Mouse (Mus musculus) hindbrain, embryonic 16.5 days (tissue): ENCODE data around the gene Avp. TPM values are rescaled to one million over a fixed set of nuclear protein-coding genes. Genes with fewer than 3 reads are reported as not detected.
"Not testable (repeated sequence)": the region's sequence is repeated elsewhere in the genome, so short reads cannot be mapped to it uniquely, and the experiment has no call there.

ENCODE experiments used
- ATAC-seq: fragments of 200-750 bp; cut with Nextera tagmentation; 2 replicates; pipeline ENCODE4 v1.8.0; 2017; ENCODE audit warnings: moderate TSS enrichment, moderate library complexity
- H3K27ac ChIP-seq: fragments of 300-500 bp; sonication (generic); 2 replicates; pipeline ENCODE4 v1.5.1; 2014; ENCODE audit warnings: low read depth, mild to moderate bottlenecking, control low read depth, low read length, moderate library complexity
- H3K27me3 ChIP-seq: fragments of 300-500 bp; sonication (generic); replicated peaks from 2 replicates; pipeline ENCODE4 v1.6.1; 2014; ENCODE audit warnings: low read length; ENCODE audit not compliant: control insufficient read depth, insufficient read depth
- H3K36me3 ChIP-seq: fragments of 300-500 bp; sonication (generic); 2 replicates; pipeline ENCODE4 v1.6.1; 2014; ENCODE audit warnings: mild to moderate bottlenecking, low read length, moderate library complexity, mixed read lengths; ENCODE audit not compliant: control insufficient read depth, insufficient read depth
- H3K4me1 ChIP-seq: fragments of 300-500 bp; sonication (generic); 2 replicates; pipeline ENCODE4 v1.6.1; 2014; ENCODE audit warnings: low read depth, low read length; ENCODE audit not compliant: control insufficient read depth, insufficient read depth
- H3K4me2 ChIP-seq: fragments of 300-500 bp; sonication (generic); 2 replicates; pipeline ENCODE4 v1.6.1; 2014; ENCODE audit warnings: mild to moderate bottlenecking, low read length, control low read depth, moderate library complexity
- H3K4me3 ChIP-seq: fragments of 300-500 bp; sonication (generic); 2 replicates; pipeline ENCODE4 v1.5.1; 2014; ENCODE audit warnings: mild to moderate bottlenecking, low read length, control low read depth, moderate library complexity
- H3K9ac ChIP-seq: fragments of 300-500 bp; sonication (generic); 2 replicates; pipeline ENCODE4 v1.6.1; 2014; ENCODE audit warnings: low read depth, mild to moderate bottlenecking, control low read depth, low read length, moderate library complexity
- H3K9me3 ChIP-seq: fragments of 300-500 bp; sonication (generic); 2 replicates; pipeline ENCODE4 v1.6.1; 2014; ENCODE audit warnings: mild to moderate bottlenecking, low read length, moderate library complexity; ENCODE audit not compliant: control insufficient read depth
- WGBS: fragments of 180-500 bp; shearing (Covaris S2); extraction: QIAGEN DNeasy Blood & Tissue Kit; methylation state at CpG from one replicate; pipeline ENCODE4 v1.1.7; 2014; 5-methylcytosine and 5-hydroxymethylcytosine counted together
- polyA plus RNA-seq: library from polyadenylated mRNA; unstranded; fragments of >200 nt; fragmentation: Nextera tagmentation; extraction: Ambion mirVana; gene quantifications from 2 replicates; pipeline ENCODE4 v1.2.1, GENCODE M21; 2015

The Avp gene
- polyA plus RNA-seq, 1 experiment from 2014 or later, result not detected

DNA sequence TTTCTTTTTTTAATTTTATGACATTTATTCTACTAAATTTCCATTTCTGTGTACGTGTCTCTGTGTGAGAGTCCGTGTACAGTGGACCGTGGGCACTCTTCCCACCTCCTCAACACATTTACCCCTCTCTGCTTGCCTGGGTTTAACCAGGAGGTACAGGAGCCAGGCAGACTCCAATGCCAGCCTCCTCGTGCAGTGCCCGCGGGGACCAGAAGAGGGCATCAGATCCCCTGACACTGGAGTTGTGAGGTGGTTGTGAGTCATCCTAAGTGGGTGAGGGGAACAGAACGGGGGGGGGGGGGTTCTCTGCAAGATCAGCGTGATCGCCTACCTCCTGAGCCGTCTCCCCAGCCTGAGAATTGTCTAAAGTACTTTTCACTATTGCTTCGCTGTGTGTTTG lies 4.2 kb downstream of the Avp start:
- H3K9me3 ChIP-seq, result no peaks in the 10 kb centered on the region
- 6% methylated on average over 11 of the region's 11 CpGs for WGBS
- no peak overlapping the region for H3K27ac ChIP-seq
- no peak overlapping the region for H3K4me2 ChIP-seq
- ATAC-seq, result no peak
- H3K36me3 ChIP-seq, result no peaks in the 10 kb centered on the region
- H3K4me1 ChIP-seq, result peaks cover 12% of the 10 kb centered on the region
- no peak overlapping the region for H3K4me3 ChIP-seq
- no peak overlapping the region for H3K9ac ChIP-seq
- peaks cover 64% of the 10 kb centered on the region for H3K27me3 ChIP-seq

DNA sequence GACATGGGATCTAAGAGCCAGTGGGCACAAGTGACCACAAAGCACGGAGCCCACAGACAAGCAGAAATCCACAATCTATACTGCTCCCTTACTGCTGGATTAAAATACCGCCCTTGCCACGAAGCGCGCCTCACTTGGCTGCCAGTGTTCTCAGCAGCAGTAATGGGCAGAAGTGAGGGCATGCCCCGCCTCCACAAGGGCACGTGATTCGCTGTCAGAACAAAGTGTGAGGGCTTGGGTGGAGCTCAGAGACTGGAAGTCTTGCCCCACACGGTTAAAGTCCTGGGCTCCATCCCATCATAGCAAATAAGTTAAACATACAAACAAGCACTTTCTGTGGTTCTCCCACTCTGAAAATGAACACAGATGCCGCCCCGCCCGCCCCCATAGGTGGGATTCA lies 4.7 kb downstream of the Avp start:
- Histone ChIP-seq H3K27me3 (peaks cover 64% of the 10 kb centered on the region), H3K36me3 (no peaks in the 10 kb centered on the region), H3K4me3 (no peak overlapping the region), H3K4me1 (peaks cover 12% of the 10 kb centered on the region), H3K9me3 (no peaks in the 10 kb centered on the region), H3K9ac (no peak overlapping the region), H3K4me2 (no peak overlapping the region), H3K27ac (no peak overlapping the region)
- WGBS, result 5% methylated on average over 12 of the region's 12 CpGs
- no peak for ATAC-seq

DNA sequence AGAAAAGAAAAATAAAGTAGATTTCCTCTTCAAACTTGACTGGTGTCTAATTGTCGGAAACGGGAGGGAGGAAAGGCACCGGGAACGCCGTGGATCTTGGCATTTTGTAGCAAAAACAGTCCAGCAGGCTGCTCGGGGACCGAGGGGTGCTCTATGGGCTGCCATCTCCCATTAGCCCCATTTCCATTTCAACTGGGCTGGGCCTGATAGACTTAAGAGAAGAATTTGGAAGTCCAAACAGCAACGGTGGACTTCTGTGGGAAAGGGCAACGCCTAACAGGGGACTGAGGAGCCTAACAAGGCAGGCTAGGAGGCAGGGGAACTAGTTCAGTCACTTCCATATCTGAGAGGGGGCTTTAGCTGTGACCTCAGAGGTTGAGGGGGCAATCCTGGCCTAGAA lies 5.3 kb downstream of the Avp start:
- 5% methylated on average over 9 of the region's 9 CpGs for WGBS
- no peak for ATAC-seq
- Histone ChIP-seq H3K9me3 (no peaks in the 10 kb centered on the region), H3K36me3 (no peaks in the 10 kb centered on the region), H3K4me3 (no peak overlapping the region; the same call in 1 of the 2 replicates), H3K27ac (no peak overlapping the region), H3K4me1 (peaks cover 12% of the 10 kb centered on the region), H3K9ac (no peak overlapping the region), H3K4me2 (no peak overlapping the region; the same call in 1 of the 2 replicates), H3K27me3 (peaks cover 58% of the 10 kb centered on the region)

DNA sequence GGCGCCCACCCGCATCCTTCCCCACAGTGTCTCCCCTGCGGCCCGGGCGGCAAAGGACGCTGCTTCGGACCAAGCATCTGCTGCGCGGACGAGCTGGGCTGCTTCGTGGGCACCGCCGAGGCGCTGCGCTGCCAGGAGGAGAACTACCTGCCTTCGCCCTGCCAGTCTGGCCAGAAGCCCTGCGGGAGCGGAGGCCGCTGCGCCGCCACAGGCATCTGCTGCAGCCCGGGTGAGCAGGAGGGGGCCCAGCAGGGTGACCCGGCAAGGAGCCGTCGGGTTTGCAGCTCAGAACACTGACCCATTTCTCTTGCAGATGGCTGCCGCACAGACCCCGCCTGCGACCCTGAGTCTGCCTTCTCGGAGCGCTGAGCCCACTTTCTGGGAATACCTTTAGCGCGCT lies 5.8 kb downstream of the Avp start:
- not testable (repeated sequence) for H3K9me3 ChIP-seq, ATAC-seq, H3K27ac ChIP-seq, H3K36me3 ChIP-seq
- H3K9ac ChIP-seq, result peak overlapping the region; percentile 51
- peak overlapping the region; percentile 54 for H3K4me2 ChIP-seq
- peaks cover 54% of the 10 kb centered on the region for H3K27me3 ChIP-seq
- peaks cover 12% of the 10 kb centered on the region for H3K4me1 ChIP-seq
- WGBS, result 3% methylated on average over 30 of the region's 32 CpGs
- H3K4me3 ChIP-seq, result peak overlapping the region; percentile 33

DNA sequence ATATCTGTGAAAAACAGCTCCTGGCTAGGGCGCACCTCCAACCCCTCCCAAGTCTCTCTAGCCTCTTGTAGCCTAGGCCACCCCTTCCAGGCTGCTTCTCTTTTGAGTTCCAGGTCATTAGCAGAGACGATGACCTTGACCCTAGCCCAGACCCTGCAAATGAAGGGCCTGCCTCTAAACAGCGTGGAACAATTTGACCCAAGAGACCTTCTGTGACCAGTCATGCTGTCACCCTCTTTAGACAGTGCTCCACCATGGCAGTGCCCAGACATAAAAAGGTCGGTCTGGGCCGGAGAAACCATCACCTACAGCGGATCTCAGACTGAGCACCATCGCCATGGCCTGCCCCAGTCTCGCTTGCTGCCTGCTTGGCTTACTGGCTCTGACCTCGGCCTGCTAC lies 6.5 kb downstream of the Avp start, which contains the start of gene Oxt:
Gene Oxt (plus strand): TSS at position 301 of the 400 bp plus-strand sequence.
- H3K9ac ChIP-seq, result peak within 1 kb of the TSS; percentile 51
- H3K4me1 ChIP-seq, result peaks cover 8% of the 10 kb centered on the region
- no peaks in the 10 kb centered on the region for H3K9me3 ChIP-seq
- H3K4me2 ChIP-seq, result peak within 1 kb of the TSS; percentile 54
- peak within 1 kb of the TSS; percentile 33 for H3K4me3 ChIP-seq
- no peaks in the 10 kb centered on the region for H3K36me3 ChIP-seq
- ATAC-seq, result no peak
- H3K27ac ChIP-seq, result no peak within 1 kb of the TSS
- 43% methylated on average over 9 of the region's 9 CpGs for WGBS
- peaks cover 48% of the 10 kb centered on the region for H3K27me3 ChIP-seq

DNA sequence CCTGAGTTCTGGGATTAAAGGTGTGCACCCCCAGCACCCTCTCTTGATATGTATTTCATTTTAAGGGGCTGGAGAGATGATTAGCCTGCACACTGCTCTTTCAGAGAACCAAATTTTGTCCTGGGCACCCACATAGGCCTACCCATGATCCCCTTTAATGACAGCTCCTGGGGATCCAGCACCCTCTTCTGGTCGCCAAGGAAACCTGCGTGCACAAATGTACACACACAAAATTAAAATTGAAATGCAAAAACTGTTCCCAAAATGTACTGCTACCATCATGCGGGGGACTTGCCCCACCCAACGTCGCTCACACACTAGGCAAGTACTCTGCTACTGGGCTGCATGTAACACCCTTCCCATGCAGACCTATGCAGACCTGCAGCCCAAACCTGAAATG lies 7.4 kb downstream of the Avp start:
- H3K9me3 ChIP-seq, result no peaks in the 10 kb centered on the region
- H3K4me1 ChIP-seq, result peaks cover 3% of the 10 kb centered on the region; the same call in 1 of the 2 replicates
- H3K4me3 ChIP-seq, result no peak overlapping the region
- no peak overlapping the region for H3K9ac ChIP-seq
- WGBS, result 84% methylated on average over 5 of the region's 5 CpGs
- ATAC-seq, result no peak
- no peak overlapping the region for H3K4me2 ChIP-seq
- H3K27me3 ChIP-seq, result peaks cover 40% of the 10 kb centered on the region
- no peaks in the 10 kb centered on the region for H3K36me3 ChIP-seq
- H3K27ac ChIP-seq, result no peak overlapping the region

DNA sequence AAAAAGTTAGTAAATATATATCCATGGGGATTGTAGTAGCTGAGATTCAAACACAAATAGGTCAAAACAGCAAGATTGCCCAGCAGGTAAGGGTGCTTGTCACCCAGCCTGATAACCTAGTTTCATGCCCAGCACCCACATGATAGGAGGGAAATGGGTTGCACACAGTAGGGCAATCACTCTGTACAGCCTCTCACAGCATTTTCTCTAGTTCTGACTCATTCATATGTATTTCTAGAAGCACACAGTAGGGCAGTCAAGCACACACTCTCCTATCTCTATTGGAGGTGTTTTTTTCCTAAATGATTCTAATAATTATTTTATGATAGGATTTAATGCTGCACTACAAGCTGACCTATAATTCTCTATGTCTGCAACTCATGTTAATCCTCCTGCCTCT lies 12.4 kb downstream of the Avp start:
- H3K27me3 ChIP-seq, result no peaks in the 10 kb centered on the region; the same call in 1 of the 2 replicates

DNA sequence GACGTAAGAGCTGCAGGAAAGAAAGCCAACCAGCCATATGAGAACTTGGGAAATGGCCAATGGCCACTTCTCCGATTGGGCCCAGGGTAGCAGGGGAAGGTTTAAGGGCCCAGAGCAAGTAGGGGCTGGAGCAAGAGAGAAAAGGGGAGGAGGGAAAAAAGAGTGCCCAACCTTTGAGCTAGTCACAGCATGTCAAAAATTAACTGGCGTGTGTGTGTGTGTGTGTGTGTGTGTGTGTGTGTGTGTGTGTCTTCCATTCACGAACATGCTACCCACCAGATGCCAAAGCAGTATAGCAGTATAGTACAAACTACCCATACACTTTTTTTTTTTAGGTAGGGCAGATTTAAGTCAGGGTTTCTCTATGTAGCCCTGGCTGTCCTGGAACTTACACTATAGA lies 13.4 kb downstream of the Avp start:
- H3K4me2 ChIP-seq, result no peak overlapping the region
- H3K9ac ChIP-seq, result no peak overlapping the region
- ATAC-seq, result no peak
- no peak overlapping the region for H3K4me3 ChIP-seq
- H3K36me3 ChIP-seq, result peaks cover 7% of the 10 kb centered on the region
- WGBS, result 81% methylated on average over 4 of the region's 4 CpGs
- no peaks in the 10 kb centered on the region for H3K9me3 ChIP-seq
- peaks cover 12% of the 10 kb centered on the region for H3K4me1 ChIP-seq
- H3K27ac ChIP-seq, result no peak overlapping the region
- no peaks in the 10 kb centered on the region for H3K27me3 ChIP-seq

More for the DNA sequence above, 12.4 kb downstream of the Avp start:
- no peak for ATAC-seq
- peaks cover 6% of the 10 kb centered on the region for H3K4me1 ChIP-seq
- no peak overlapping the region for H3K4me2 ChIP-seq
- no peaks in the 10 kb centered on the region for H3K9me3 ChIP-seq
- no peak overlapping the region for H3K4me3 ChIP-seq
- no peak overlapping the region for H3K27ac ChIP-seq
- H3K9ac ChIP-seq, result no peak overlapping the region
- peaks cover 7% of the 10 kb centered on the region for H3K36me3 ChIP-seq

DNA sequence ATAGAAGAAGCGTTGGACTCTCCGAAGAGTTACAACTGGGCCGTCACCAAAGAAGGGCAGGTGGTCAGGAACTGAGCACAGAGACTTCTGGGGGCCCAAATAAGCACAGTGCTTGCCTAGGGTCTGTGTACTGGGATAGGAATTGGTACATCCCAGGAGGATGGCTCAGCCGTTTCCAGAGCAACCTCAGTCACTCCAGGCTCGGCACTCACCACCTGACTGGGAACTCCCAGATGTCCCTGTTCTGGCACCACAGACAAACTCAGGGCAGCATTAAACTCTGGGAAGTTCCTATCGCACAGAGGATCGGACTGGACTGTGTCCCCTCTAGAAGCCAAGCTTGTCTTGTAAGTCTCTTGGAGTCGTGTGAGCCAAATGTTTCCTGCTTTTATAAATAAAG lies 17.4 kb downstream of the Avp start:
- H3K36me3 ChIP-seq, result peaks cover 7% of the 10 kb centered on the region
- H3K9ac ChIP-seq, result no peak overlapping the region
- H3K27ac ChIP-seq, result no peak overlapping the region
- peaks cover 18% of the 10 kb centered on the region for H3K4me1 ChIP-seq
- no peak for ATAC-seq
- H3K4me3 ChIP-seq, result no peak overlapping the region; the same call in 1 of the 2 replicates
- H3K9me3 ChIP-seq, result no peaks in the 10 kb centered on the region
- WGBS, result 79% methylated on average over 8 of the region's 8 CpGs
- no peaks in the 10 kb centered on the region for H3K27me3 ChIP-seq
- peak overlapping the region; percentile 81 for H3K4me2 ChIP-seq

DNA sequence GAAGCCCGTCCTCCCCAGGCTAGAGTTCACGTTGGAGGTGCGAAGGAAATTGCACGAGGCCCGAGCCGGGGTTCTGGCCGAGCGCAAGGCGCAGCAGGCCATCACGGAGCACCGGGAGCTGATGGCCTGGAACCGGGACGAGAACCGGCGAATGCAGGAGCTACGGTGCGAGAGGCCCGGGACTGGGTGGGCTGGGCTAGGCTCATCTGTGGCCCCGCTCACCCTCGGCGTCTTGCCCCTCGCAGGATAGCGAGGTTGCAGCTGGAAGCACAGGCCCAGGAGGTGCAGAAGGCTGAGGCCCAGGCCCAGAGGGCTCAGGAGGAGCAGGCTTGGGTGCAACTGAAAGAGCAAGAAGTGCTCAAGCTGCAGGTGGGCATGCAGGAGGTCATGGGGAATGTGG lies 18.3 kb downstream of the Avp start:
- Histone ChIP-seq H3K27ac (peak overlapping the region; percentile 37; the same call in 1 of the 2 replicates), H3K4me3 (peak overlapping the region; percentile 69), H3K9me3 (no peaks in the 10 kb centered on the region), H3K27me3 (no peaks in the 10 kb centered on the region), H3K9ac (peak overlapping the region; percentile 79), H3K36me3 (peaks cover 7% of the 10 kb centered on the region), H3K4me2 (peak overlapping the region; percentile 81), H3K4me1 (peaks cover 18% of the 10 kb centered on the region)
- 0% methylated on average over 22 of the region's 23 CpGs for WGBS
- no peak for ATAC-seq
